Mouse (Mus musculus): Measurements from ENCODE around the gene Mpdu1. TPM values are rescaled to one million over a fixed set of nuclear protein-coding genes. Genes with fewer than 3 reads are reported as not detected.

Mpdu1 gene
- total and polyA plus RNA-seq, 3 experiments: 60.9 to 259 (median 101) TPM

DNA sequence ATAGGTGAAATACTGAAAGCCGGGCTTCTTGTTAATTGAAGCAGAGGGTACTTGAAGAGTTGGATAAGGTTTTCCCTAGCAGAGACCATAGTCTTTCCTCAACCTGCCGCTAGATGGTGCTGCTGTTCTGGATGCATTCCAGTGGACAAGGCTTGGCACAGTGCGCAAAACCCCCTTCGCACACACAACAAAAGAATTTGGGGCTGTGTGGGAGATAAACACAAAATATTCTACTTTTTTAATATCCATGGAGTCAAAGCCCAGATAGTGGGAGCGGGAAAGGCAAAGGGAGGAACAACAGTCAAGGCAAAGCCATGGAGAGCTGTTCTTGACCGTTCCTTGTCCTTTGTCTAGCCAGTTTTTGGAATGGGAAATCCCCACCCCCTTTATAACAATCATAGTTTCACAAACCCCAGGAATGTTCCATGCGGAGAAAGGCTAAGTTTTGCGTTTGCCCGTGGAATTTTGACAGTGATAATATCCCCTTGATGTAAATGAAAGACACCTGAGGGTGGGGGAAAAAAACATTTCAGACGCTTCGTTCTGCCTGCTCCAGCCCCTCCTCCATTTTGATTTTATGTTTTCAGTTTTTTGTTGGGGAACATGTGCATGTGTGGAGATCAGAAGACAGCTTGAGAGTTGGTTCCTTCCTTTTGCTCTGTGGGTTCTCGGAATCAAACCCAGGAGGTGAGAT lies 20.5 kb upstream of the Mpdu1 start:
- Histone ChIP-seq H3K9ac (ENCODE audit: control insufficient read depth, low read depth, low read length, poor library complexity, severe bottlenecking) (peak overlapping the region; percentile 85), H3K4me3 (ENCODE audit: control insufficient read depth in 1 of 2, insufficient read depth in 1 of 2, low read depth in 2 of 2, low read length in 2 of 2) (peak overlapping the region; percentile 61 to 69), H3K9me3 (replicated peaks; ENCODE audit: insufficient read depth, low read length) (no peaks in the 10 kb centered on the region), H3K79me2 (ENCODE audit: control insufficient read depth, insufficient read depth, low read length, poor library complexity) (peaks cover 24% of the 10 kb centered on the region), H3K4me1 (ENCODE audit: control insufficient read depth in 1 of 2, insufficient read depth in 2 of 2, low read length in 2 of 2) (peaks cover 6 to 12% of the 10 kb centered on the region in 2 experiments; a peak in 3 of 4 replicates), H3K36me3 (ENCODE audit: control insufficient read depth in 1 of 2, insufficient read depth in 2 of 2, low read length in 2 of 2) (peaks cover 10 to 18% of the 10 kb centered on the region in 2 experiments), H3K27me3 (ENCODE audit: control insufficient read depth in 1 of 2, insufficient read depth in 2 of 2, low read length in 2 of 2) (no peaks in the 10 kb centered on the region), H3K27ac (ENCODE audit: control insufficient read depth, low read depth, low read length) (no peak overlapping the region)
- TF ChIP-seq SIN3A (IDR thresholded peaks at IDR 0.05; ENCODE audit: low read length) (peak; percentile 90), POLR2AphosphoS5 (IDR thresholded peaks at IDR 0.05; ENCODE audit: borderline replicate concordance, low read depth, low read length) (no peak), SMC3 (IDR thresholded peaks at IDR 0.05; ENCODE audit: low read depth, low read length) (peak; percentile 88), POLR2A (IDR thresholded peaks at IDR 0.05; ENCODE audit: control insufficient read depth in 1 of 2, insufficient read depth in 1 of 2, low read depth in 1 of 2, low read length in 2 of 2, poor library complexity in 1 of 2) (no peak), MYC (IDR thresholded peaks at IDR 0.05; ENCODE audit: low read depth, low read length) (peak; percentile 47; the same call in 1 of the 2 replicates), USF2 (IDR thresholded peaks at IDR 0.05; ENCODE audit: borderline replicate concordance in 1 of 2, insufficient read depth in 1 of 2, low read depth in 1 of 2, low read length in 2 of 2) (no peak), RCOR1 (IDR thresholded peaks at IDR 0.05; ENCODE audit: low read depth, low read length) (no peak), KAT2A (conservative IDR thresholded peaks at IDR 0.05; ENCODE audit: low read depth, low read length) (no peak), TAL1 (IDR thresholded peaks at IDR 0.05; ENCODE audit: low read length) (no peak), MAX (IDR thresholded peaks at IDR 0.05; ENCODE audit: low read length) (0 out of 2 replicates have a peak, but pooled peaks have one; percentile 22), TCF12 (IDR thresholded peaks at IDR 0.05; ENCODE audit: low read depth, low read length) (no peak), ZC3H11A (IDR thresholded peaks at IDR 0.05; ENCODE audit: low read depth, low read length) (peak; percentile 83), POLR2AphosphoS2 (IDR thresholded peaks at IDR 0.05; ENCODE audit: low read length) (no peak), ZNF384 (IDR thresholded peaks at IDR 0.05; ENCODE audit: low read depth, low read length) (no peak), CTCF (IDR thresholded peaks at IDR 0.05 in 2 of 3, conservative IDR thresholded peaks at IDR 0.05 in 1 of 3; ENCODE audit: control insufficient read depth in 1 of 3, insufficient read depth in 1 of 3, low read depth in 2 of 3, low read length in 3 of 3, poor library complexity in 1 of 3, severe bottlenecking in 1 of 3) (peak; percentile 95 to 98 (median 96)), MXI1 (IDR thresholded peaks at IDR 0.05; ENCODE audit: low read depth, low read length) (no peak; the same call in 1 of the 2 replicates), ZKSCAN1 (IDR thresholded peaks at IDR 0.05; ENCODE audit: low read depth, low read length) (no peak), RAD21 (IDR thresholded peaks at IDR 0.05; ENCODE audit: low read depth, low read length) (peak; percentile 94), GATA1 (IDR thresholded peaks at IDR 0.05; ENCODE audit: low read depth, low read length) (peak; percentile 30; the same call in 1 of the 2 replicates), NRF1 (IDR thresholded peaks at IDR 0.05; ENCODE audit: insufficient read depth, low read depth, low read length, poor library complexity, severe bottlenecking) (0 out of 2 replicates have a peak, but pooled peaks have one; percentile 18), TBP (IDR thresholded peaks at IDR 0.05; ENCODE audit: low read depth, low read length) (0 out of 2 replicates have a peak, but pooled peaks have one; percentile 44)
- DNase-seq (ENCODE audit: low read depth, low spot score): peak; percentile 97

All from MEL (cell line).